ENCODE assay signal across 1 mouse cellular context in genomic region chr9:66988198-66988887, GRCm38 (mm10).
TF ChIP-seq lines count a peak whose summit lies in the region.

No protein-coding gene starts in this region.

TF ChIP-seq in CH12.LX, 34 proteins besides CTCF, POLR2A, EP300 and RAD21 (continued from another document):
- TF ChIP-seq ETS1 (conservative IDR thresholded peaks at IDR 0.05; ENCODE audit: low read depth, low read length) (no peak), ELF1 (IDR thresholded peaks at IDR 0.05; ENCODE audit: low read depth, low read length) (no peak)
